Mouse (Mus musculus) lung, embryonic 14.5 days (tissue): ENCODE measurements around the gene Fignl1. TPM values are rescaled to one million over a fixed set of nuclear protein-coding genes. Genes with fewer than 3 reads are reported as not detected.
A peak's percentile ranks its signal among the peaks of the same experiment; 100 is the strongest.

Experiments used
- ATAC-seq: fragments of 200-750 bp; cut with Nextera tagmentation; 2 replicates; pipeline ENCODE4 v1.8.0; 2017; ENCODE audit warnings: mild to moderate bottlenecking, moderate TSS enrichment, moderate library complexity; ENCODE audit not compliant: insufficient read depth
- DNase-seq: peaks from one replicate; pipeline ENCODE4 v3.0.0-alpha.2; 2015
- H3K27ac ChIP-seq: fragments of 300-500 bp; sonication (generic); 2 replicates; pipeline ENCODE4 v1.5.1; 2014; ENCODE audit warnings: low read depth, mild to moderate bottlenecking, moderate library complexity
- H3K27me3 ChIP-seq: fragments of 300-500 bp; sonication (generic); 2 replicates; pipeline ENCODE4 v1.6.1; 2014; ENCODE audit warnings: low read length, control low read depth; ENCODE audit not compliant: insufficient read depth
- H3K36me3 ChIP-seq: fragments of 300-500 bp; sonication (generic); 2 replicates; pipeline ENCODE4 v1.6.1; 2014; ENCODE audit warnings: control low read depth; ENCODE audit not compliant: insufficient read depth
- H3K4me1 ChIP-seq: fragments of 300-500 bp; sonication (generic); 2 replicates; pipeline ENCODE4 v1.6.1; 2014; ENCODE audit warnings: antibody characterized with exemption, control low read depth; ENCODE audit not compliant: insufficient read depth
- H3K4me2 ChIP-seq: fragments of 300-500 bp; sonication (generic); 2 replicates; pipeline ENCODE4 v1.6.1; 2014; ENCODE audit warnings: mild to moderate bottlenecking
- H3K4me3 ChIP-seq: fragments of 300-500 bp; sonication (generic); 2 replicates; pipeline ENCODE4 v1.5.1; 2014; ENCODE audit warnings: low read depth, low read length
- H3K9ac ChIP-seq: fragments of 300-500 bp; sonication (generic); 2 replicates; pipeline ENCODE4 v1.6.1; 2014
- H3K9me3 ChIP-seq: fragments of 300-500 bp; sonication (generic); 2 replicates; pipeline ENCODE4 v1.6.1; 2016; ENCODE audit warnings: low read depth, low read length, control low read depth
- CTCF ChIP-seq: IDR thresholded peaks from 2 replicates; pipeline ENCODE4 v1.5.1; 2016; ENCODE audit warnings: antibody characterized with exemption, low read depth
- WGBS: fragments of 180-500 bp; shearing (Covaris S2); extraction: QIAGEN DNeasy Blood & Tissue Kit; methylation state at CpG from one replicate; pipeline ENCODE4 v1.1.7; 2014; 5-methylcytosine and 5-hydroxymethylcytosine counted together
- polyA plus RNA-seq: library from polyadenylated mRNA; unstranded; fragments of >200 nt; fragmentation: Nextera tagmentation; extraction: Ambion mirVana; gene quantifications from 2 replicates; pipeline ENCODE4 v1.2.1, GENCODE M21; 2014

The Fignl1 gene
- polyA plus RNA-seq, 1 experiment from 2014 or later: 97.5 TPM

GRCm38 (mm10) chr11:11794626-11795025 lies 14.1 kb downstream of the Fignl1 start:
- H3K4me3 ChIP-seq: no peak overlapping the region
- no peaks in the 10 kb centered on the region for H3K27me3 ChIP-seq
- H3K4me2 ChIP-seq: no peak overlapping the region
- TF ChIP-seq CTCF: no peak
- WGBS: 64% methylated on average over 1 of the region's 1 CpGs
- no peak for DNase-seq
- H3K4me1 ChIP-seq: no peaks in the 10 kb centered on the region
- ATAC-seq: no peak
- no peak overlapping the region for H3K9ac ChIP-seq
- H3K9me3 ChIP-seq: no peaks in the 10 kb centered on the region
- peaks cover 30% of the 10 kb centered on the region for H3K36me3 ChIP-seq
- no peak overlapping the region for H3K27ac ChIP-seq

- WGBS: 0% methylated on average over 8 of the region's 8 CpGs
- no peaks in the 10 kb centered on the region for H3K36me3 ChIP-seq
- peak overlapping the region; percentile 43 for H3K4me2 ChIP-seq
- H3K4me3 ChIP-seq: no peak overlapping the region
- no peaks in the 10 kb centered on the region for H3K4me1 ChIP-seq
- no peak overlapping the region for H3K9ac ChIP-seq
- ATAC-seq (peak; percentile 97), DNase-seq (peak; percentile 95)
- H3K27ac ChIP-seq: 0 out of 2 replicates have a peak overlapping the region, but pooled peaks have one; percentile 32
- no peaks in the 10 kb centered on the region for H3K9me3 ChIP-seq
- H3K27me3 ChIP-seq: no peaks in the 10 kb centered on the region
- peak; percentile 78 for TF ChIP-seq CTCF
These were observed 20.2 kb downstream of the Fignl1 start for GRCm38 (mm10) chr11:11788521-11788974.

DNA sequence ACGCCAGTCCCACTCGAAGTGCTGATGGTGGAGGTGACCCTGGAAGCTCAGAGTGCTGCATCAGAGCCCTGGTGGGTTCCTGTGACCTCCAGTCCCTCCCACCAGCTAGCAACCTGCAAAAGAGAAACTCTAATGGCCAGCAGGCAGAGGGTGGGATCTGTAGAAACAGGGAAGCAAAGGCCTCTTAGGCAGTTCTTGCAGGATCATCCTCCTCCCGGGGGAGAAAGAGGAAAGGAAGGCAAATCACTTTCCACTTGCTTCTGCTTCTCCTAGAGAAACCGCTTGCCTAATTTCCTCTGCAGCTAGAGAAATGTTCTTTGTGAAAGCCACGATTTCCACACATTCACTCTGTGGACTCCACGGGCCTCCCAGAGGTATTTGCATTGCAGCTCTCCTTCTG lies 23.3 kb downstream of the Fignl1 start:
- no peak overlapping the region for H3K4me2 ChIP-seq
- H3K27ac ChIP-seq: no peak overlapping the region
- H3K4me1 ChIP-seq: no peaks in the 10 kb centered on the region
- no peaks in the 10 kb centered on the region for H3K9me3 ChIP-seq
- no peak for TF ChIP-seq CTCF
- no peaks in the 10 kb centered on the region for H3K27me3 ChIP-seq
- WGBS: 51% methylated on average over 6 of the region's 6 CpGs
- no peak overlapping the region for H3K9ac ChIP-seq
- DNase-seq (no peak), ATAC-seq (no peak)
- H3K36me3 ChIP-seq: no peaks in the 10 kb centered on the region
- no peak overlapping the region for H3K4me3 ChIP-seq

- H3K4me3 ChIP-seq: no peak overlapping the region
- no peak for ATAC-seq
- no peak overlapping the region for H3K9ac ChIP-seq
- no peak overlapping the region for H3K4me2 ChIP-seq
- TF ChIP-seq CTCF: no peak
- no peaks in the 10 kb centered on the region for H3K36me3 ChIP-seq
- no peak overlapping the region for H3K27ac ChIP-seq
- H3K9me3 ChIP-seq: no peaks in the 10 kb centered on the region
- no peaks in the 10 kb centered on the region for H3K27me3 ChIP-seq
- H3K4me1 ChIP-seq: no peaks in the 10 kb centered on the region
- WGBS: 73% methylated on average over 8 of the region's 8 CpGs
- DNase-seq: no peak
These were observed 27.0 kb downstream of the Fignl1 start for GRCm38 (mm10) chr11:11781728-11782127.

DNA sequence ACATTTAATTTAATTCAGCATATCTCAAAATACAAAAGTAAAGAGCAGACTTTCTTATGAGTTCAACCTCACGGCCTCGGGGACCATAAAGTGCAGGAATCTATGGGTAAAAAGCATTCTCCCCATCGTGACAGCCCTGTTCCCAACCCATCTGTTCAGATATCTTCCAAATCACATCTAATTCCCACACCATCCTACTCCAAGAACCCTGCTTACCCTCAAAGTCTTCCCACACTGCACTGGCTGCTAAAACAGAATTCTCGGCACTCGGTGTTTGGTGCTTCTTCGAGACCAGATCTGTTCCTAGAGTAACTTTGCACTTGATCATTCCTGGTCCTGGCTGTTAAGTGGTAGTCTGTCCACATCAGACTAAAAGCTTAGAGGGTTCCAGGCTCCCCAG lies 30.4 kb downstream of the Fignl1 start:
- DNase-seq (no peak), ATAC-seq (no peak)
- H3K4me2 ChIP-seq: no peak overlapping the region
- TF ChIP-seq CTCF: no peak
- H3K9ac ChIP-seq: no peak overlapping the region
- H3K36me3 ChIP-seq: no peaks in the 10 kb centered on the region
- no peaks in the 10 kb centered on the region for H3K4me1 ChIP-seq
- WGBS: 90% methylated on average over 6 of the region's 6 CpGs
- H3K27ac ChIP-seq: no peak overlapping the region
- H3K4me3 ChIP-seq: no peak overlapping the region
- no peaks in the 10 kb centered on the region for H3K9me3 ChIP-seq
- no peaks in the 10 kb centered on the region for H3K27me3 ChIP-seq

GRCm38 (mm10) chr11:11777796-11778195 lies 31.0 kb downstream of the Fignl1 start:
- no peaks in the 10 kb centered on the region for H3K9me3 ChIP-seq
- no peak overlapping the region for H3K27ac ChIP-seq
- DNase-seq (no peak), ATAC-seq (no peak)
- H3K4me1 ChIP-seq: no peaks in the 10 kb centered on the region
- no peaks in the 10 kb centered on the region for H3K27me3 ChIP-seq
- H3K4me2 ChIP-seq: no peak overlapping the region
- 79% methylated on average over 2 of the region's 2 CpGs for WGBS
- TF ChIP-seq CTCF: no peak
- no peak overlapping the region for H3K4me3 ChIP-seq
- H3K9ac ChIP-seq: no peak overlapping the region
- H3K36me3 ChIP-seq: no peaks in the 10 kb centered on the region

DNA sequence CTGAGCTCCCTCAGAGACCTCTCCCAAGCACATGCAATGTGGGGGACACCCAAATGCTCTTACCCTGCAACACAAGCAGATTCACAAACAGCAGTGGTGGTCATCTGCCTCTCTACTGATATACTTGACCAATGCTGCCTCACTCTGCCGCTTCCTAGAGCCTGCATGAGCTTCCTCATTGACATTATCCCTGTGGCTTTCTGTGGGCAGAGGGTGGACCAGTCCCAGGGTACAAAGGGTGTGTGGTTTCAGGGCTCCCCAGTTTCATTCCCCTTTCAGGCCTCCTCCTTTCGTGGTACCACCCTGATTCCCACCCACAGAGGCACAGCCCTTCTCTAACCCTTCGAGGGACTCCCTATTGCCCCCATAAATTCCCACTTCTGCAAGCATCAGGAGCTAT lies 31.5 kb downstream of the Fignl1 start:
- Histone ChIP-seq H3K9ac (no peak overlapping the region), H3K9me3 (no peaks in the 10 kb centered on the region), H3K27me3 (no peaks in the 10 kb centered on the region), H3K4me2 (no peak overlapping the region), H3K36me3 (no peaks in the 10 kb centered on the region), H3K4me3 (no peak overlapping the region), H3K27ac (no peak overlapping the region), H3K4me1 (no peaks in the 10 kb centered on the region)
- ATAC-seq (no peak), DNase-seq (no peak)
- TF ChIP-seq CTCF: no peak
- 63% methylated on average over 3 of the region's 3 CpGs for WGBS

- Histone ChIP-seq H3K4me2 (no peak overlapping the region), H3K27me3 (no peaks in the 10 kb centered on the region), H3K4me1 (no peaks in the 10 kb centered on the region), H3K4me3 (no peak overlapping the region), H3K27ac (no peak overlapping the region), H3K36me3 (no peaks in the 10 kb centered on the region), H3K9ac (no peak overlapping the region), H3K9me3 (no peaks in the 10 kb centered on the region)
- WGBS: 75% methylated on average over 7 of the region's 7 CpGs
- no peak for DNase-seq
- TF ChIP-seq CTCF: no peak
- no peak for ATAC-seq
These were observed 32.0 kb downstream of the Fignl1 start for GRCm38 (mm10) chr11:11776822-11777174.
